Mouse (Mus musculus) limb, embryonic 11.5 days (tissue): ENCODE data around the gene Crb2. TPM values are rescaled to one million over a fixed set of nuclear protein-coding genes. Genes with fewer than 3 reads are reported as not detected.
A peak's percentile ranks its signal among the peaks of the same experiment; 100 is the strongest.

Source experiments
- ATAC-seq: fragments of 200-750 bp; cut with Nextera tagmentation; 2 replicates; pipeline ENCODE4 v1.8.0; 2017; ENCODE audit warnings: low read depth; ENCODE audit not compliant: insufficient number of reproducible peaks, low FRiP score, low TSS enrichment
- DNase-seq: peaks from one replicate; pipeline ENCODE4 v3.0.0-alpha.2; 2015; ENCODE audit warnings: low spot score
- H3K27ac ChIP-seq: fragments of 300-500 bp; sonication (generic); replicated peaks from 2 replicates; pipeline ENCODE4 v1.5.1; 2014; ENCODE audit warnings: low read depth, mild to moderate bottlenecking, low read length
- H3K27me3 ChIP-seq: fragments of 300-500 bp; sonication (generic); 2 replicates; pipeline ENCODE4 v1.6.1; 2014; ENCODE audit warnings: mild to moderate bottlenecking, low read length, mixed read lengths; ENCODE audit not compliant: control insufficient read depth, insufficient read depth
- H3K36me3 ChIP-seq: fragments of 300-500 bp; sonication (generic); 2 replicates; pipeline ENCODE4 v1.6.1; 2014; ENCODE audit warnings: mild to moderate bottlenecking, low read length, moderate library complexity, mixed read lengths; ENCODE audit not compliant: control insufficient read depth, insufficient read depth
- H3K4me1 ChIP-seq: fragments of 300-500 bp; sonication (generic); 2 replicates; pipeline ENCODE4 v1.6.1; 2014; ENCODE audit warnings: low read length, mixed read lengths; ENCODE audit not compliant: control insufficient read depth, insufficient read depth
- H3K4me2 ChIP-seq: fragments of 300-500 bp; sonication (generic); 2 replicates; pipeline ENCODE4 v1.6.1; 2014; ENCODE audit warnings: low read depth, mild to moderate bottlenecking, moderate library complexity; ENCODE audit not compliant: severe bottlenecking
- H3K4me3 ChIP-seq: fragments of 300-500 bp; sonication (generic); 2 replicates; pipeline ENCODE4 v1.5.1; 2014; ENCODE audit warnings: low read depth, low read length
- H3K9ac ChIP-seq: fragments of 300-500 bp; sonication (generic); 2 replicates; pipeline ENCODE4 v1.6.1; 2014; ENCODE audit warnings: mild to moderate bottlenecking, low read length
- H3K9me3 ChIP-seq: fragments of 300-500 bp; sonication (generic); 2 replicates; pipeline ENCODE4 v1.6.1; 2016; ENCODE audit warnings: low read length; ENCODE audit not compliant: control insufficient read depth
- WGBS: fragments of 180-500 bp; shearing (Covaris S2); extraction: QIAGEN DNeasy Blood & Tissue Kit; methylation state at CpG from one replicate; pipeline ENCODE4 v1.1.7; 2014; 5-methylcytosine and 5-hydroxymethylcytosine counted together
- polyA plus RNA-seq: library from polyadenylated mRNA; unstranded; fragments of >200 nt; fragmentation: Nextera tagmentation; extraction: Ambion mirVana; gene quantifications from 2 replicates; pipeline ENCODE4 v1.2.1, GENCODE M21; 2014

The Crb2 gene
- polyA plus RNA-seq, 1 experiment from 2014 or later, result 0.80 TPM

GRCm38 (mm10) chr2:37747909-37748308, 28.1 kb upstream of the Crb2 start:
- no peak overlapping the region for H3K27ac ChIP-seq
- ATAC-seq, result no peak

GRCm38 (mm10) chr2:37748442-37749066, 27.5 kb upstream of the Crb2 start:
- Histone ChIP-seq H3K4me1 (peaks cover 13% of the 10 kb centered on the region), H3K9me3 (no peaks in the 10 kb centered on the region), H3K9ac (no peak overlapping the region), H3K4me2 (no peak overlapping the region), H3K36me3 (no peaks in the 10 kb centered on the region), H3K4me3 (no peak overlapping the region), H3K27me3 (no peaks in the 10 kb centered on the region), H3K27ac (peak overlapping the region; percentile 39; the same call in 1 of the 2 replicates)
- WGBS, result 29% methylated on average over 10 of the region's 10 CpGs
- DNase-seq (peak; percentile 28), ATAC-seq (no peak; the same call in 1 of the 2 replicates)

More at GRCm38 (mm10) chr2:37747909-37748308, 28.1 kb upstream of the Crb2 start:
- Histone ChIP-seq H3K4me3 (no peak overlapping the region), H3K4me1 (peaks cover 13% of the 10 kb centered on the region), H3K9me3 (no peaks in the 10 kb centered on the region), H3K4me2 (no peak overlapping the region), H3K9ac (no peak overlapping the region), H3K36me3 (no peaks in the 10 kb centered on the region), H3K27me3 (no peaks in the 10 kb centered on the region)
- 31% methylated on average over 2 of the region's 2 CpGs for WGBS
- no peak for DNase-seq

GRCm38 (mm10) chr2:37749323-37749722, 26.7 kb upstream of the Crb2 start:
- 72% methylated on average over 6 of the region's 6 CpGs for WGBS
- DNase-seq (no peak), ATAC-seq (no peak)
- H3K4me1 ChIP-seq, result peaks cover 13% of the 10 kb centered on the region
- H3K27me3 ChIP-seq, result no peaks in the 10 kb centered on the region
- H3K4me3 ChIP-seq, result no peak overlapping the region
- no peak overlapping the region for H3K4me2 ChIP-seq
- H3K9me3 ChIP-seq, result no peaks in the 10 kb centered on the region
- no peak overlapping the region for H3K9ac ChIP-seq
- no peaks in the 10 kb centered on the region for H3K36me3 ChIP-seq
- no peak overlapping the region for H3K27ac ChIP-seq

GRCm38 (mm10) chr2:37751114-37751513, 24.9 kb upstream of the Crb2 start:
- Histone ChIP-seq H3K36me3 (no peaks in the 10 kb centered on the region), H3K9ac (no peak overlapping the region), H3K27me3 (no peaks in the 10 kb centered on the region; the same call in 1 of the 2 replicates), H3K4me3 (no peak overlapping the region), H3K27ac (no peak overlapping the region), H3K9me3 (no peaks in the 10 kb centered on the region), H3K4me2 (no peak overlapping the region), H3K4me1 (peaks cover 13% of the 10 kb centered on the region)
- WGBS, result 90% methylated on average over 1 of the region's 1 CpGs
- DNase-seq (no peak), ATAC-seq (no peak)

- Histone ChIP-seq H3K4me2 (no peak overlapping the region), H3K36me3 (no peaks in the 10 kb centered on the region), H3K9me3 (no peaks in the 10 kb centered on the region), H3K4me3 (no peak overlapping the region), H3K27ac (no peak overlapping the region), H3K4me1 (peaks cover 10% of the 10 kb centered on the region), H3K9ac (no peak overlapping the region), H3K27me3 (peaks cover 2% of the 10 kb centered on the region; the same call in 1 of the 2 replicates)
- DNase-seq (no peak), ATAC-seq (no peak)
- WGBS, result 77% methylated on average over 2 of the region's 2 CpGs
Observed at GRCm38 (mm10) chr2:37756220-37756930, 19.7 kb upstream of the Crb2 start.

- Histone ChIP-seq H3K4me2 (no peak overlapping the region), H3K36me3 (no peaks in the 10 kb centered on the region), H3K4me1 (peaks cover 10% of the 10 kb centered on the region), H3K4me3 (no peak overlapping the region), H3K27me3 (peaks cover 2% of the 10 kb centered on the region; the same call in 1 of the 2 replicates), H3K9ac (no peak overlapping the region), H3K27ac (no peak overlapping the region), H3K9me3 (no peaks in the 10 kb centered on the region)
- WGBS, result 89% methylated on average over 5 of the region's 5 CpGs
- ATAC-seq (no peak), DNase-seq (no peak)
Observed at GRCm38 (mm10) chr2:37757016-37757415, 19.0 kb upstream of the Crb2 start.

- Histone ChIP-seq H3K4me3 (no peak overlapping the region), H3K9me3 (no peaks in the 10 kb centered on the region), H3K4me1 (peaks cover 10% of the 10 kb centered on the region), H3K27ac (no peak overlapping the region), H3K4me2 (0 out of 2 replicates have a peak overlapping the region, but pooled peaks have one; percentile 24), H3K36me3 (no peaks in the 10 kb centered on the region), H3K9ac (no peak overlapping the region; the same call in 1 of the 2 replicates), H3K27me3 (peaks cover 2% of the 10 kb centered on the region; the same call in 1 of the 2 replicates)
- WGBS, result 80% methylated on average over 4 of the region's 4 CpGs
- no peak for DNase-seq
- no peak for ATAC-seq
Observed at GRCm38 (mm10) chr2:37757784-37758183, 18.3 kb upstream of the Crb2 start.

GRCm38 (mm10) chr2:37758343-37759015, 17.6 kb upstream of the Crb2 start:
- Histone ChIP-seq H3K27me3 (peaks cover 2% of the 10 kb centered on the region; the same call in 1 of the 2 replicates), H3K36me3 (no peaks in the 10 kb centered on the region), H3K4me1 (peaks cover 10% of the 10 kb centered on the region), H3K9me3 (no peaks in the 10 kb centered on the region), H3K9ac (peak overlapping the region; percentile 43), H3K4me2 (peak overlapping the region; percentile 24; the same call in 1 of the 2 replicates), H3K4me3 (no peak overlapping the region), H3K27ac (no peak overlapping the region)
- WGBS, result 8% methylated on average over 21 of the region's 21 CpGs
- ATAC-seq (peak; percentile 35; the same call in 1 of the 2 replicates), DNase-seq (peak; percentile 55)
